Mouse (Mus musculus) G1E-ER4 (cell line): Measurements from ENCODE around the gene Crispld2. TPM values are rescaled to one million over a fixed set of nuclear protein-coding genes. Genes with fewer than 3 reads are reported as not detected.

Experiments
- GATA1 ChIP-seq: IDR thresholded peaks from one replicate; pipeline ENCODE4 v1.8.0; 2012; ENCODE audit warnings: low read length, inconsistent platforms
- polyA plus RNA-seq: library from polyadenylated mRNA; stranded (reverse); fragments of >175 nt; gene quantifications from 2 replicates; pipeline ENCODE4 v1.2.3, GENCODE M21; 2012

The Crispld2 gene
- polyA plus RNA-seq, 1 experiment: 0.01 TPM

DNA sequence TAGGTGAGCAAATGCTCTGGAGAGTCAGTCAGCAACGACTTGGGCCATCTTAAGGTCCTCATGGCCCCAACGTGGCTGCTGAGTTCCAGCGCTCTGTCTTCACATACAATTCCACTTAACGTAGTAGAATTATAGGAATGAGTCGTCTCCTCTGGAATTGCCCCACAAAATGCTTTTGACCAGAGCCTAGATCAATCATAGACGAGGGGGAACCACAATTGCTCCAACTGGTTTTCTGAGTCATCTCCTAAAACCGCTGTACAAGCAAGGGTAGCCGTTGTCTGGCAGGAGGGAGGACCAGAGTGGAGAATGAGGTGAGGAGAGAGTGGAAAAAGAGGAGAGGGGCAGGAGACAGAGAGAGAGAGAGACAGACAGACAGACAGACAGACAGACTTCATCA lies 23.7 kb downstream of the Crispld2 start:
- no peak for TF ChIP-seq GATA1

DNA sequence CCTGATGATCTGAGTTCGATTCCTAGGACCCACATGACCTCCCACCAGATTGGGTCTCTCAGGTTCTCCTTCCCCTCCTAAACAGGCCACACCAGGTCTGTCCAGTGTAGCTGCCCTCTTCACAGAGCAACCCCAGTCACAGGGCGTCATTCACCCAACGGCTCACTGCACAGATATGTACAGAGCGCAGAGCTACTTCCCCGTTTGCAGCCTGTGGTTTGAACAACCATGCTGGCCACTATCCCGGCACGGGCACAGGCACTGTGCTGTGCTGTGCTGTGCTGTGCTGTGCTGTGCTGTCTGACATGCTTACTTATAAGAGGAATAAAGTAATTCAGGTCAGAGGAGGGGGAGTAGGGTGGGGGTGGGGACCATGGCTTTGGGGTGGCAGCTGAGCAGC lies 24.2 kb downstream of the Crispld2 start:
- no peak for TF ChIP-seq GATA1

DNA sequence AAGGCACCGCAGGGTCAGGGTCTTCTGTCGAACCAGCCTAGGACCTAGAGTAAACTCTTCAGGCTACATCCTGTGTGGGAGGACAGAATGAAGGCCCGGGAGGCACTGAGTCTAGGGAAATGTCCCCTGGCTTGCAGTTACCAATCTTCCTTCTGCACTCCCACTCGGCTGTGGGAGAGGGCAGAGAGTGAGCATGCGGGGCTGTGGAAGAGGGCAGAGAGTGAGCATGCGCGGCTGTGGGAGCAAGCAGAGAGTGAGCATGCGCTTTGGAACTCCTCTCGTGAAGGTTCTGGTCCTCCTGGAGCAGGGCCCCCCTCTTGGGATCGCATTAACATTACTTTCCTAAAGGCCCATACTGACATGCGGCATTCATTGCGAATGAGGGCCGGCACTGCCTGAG lies 25.1 kb downstream of the Crispld2 start:
- TF ChIP-seq GATA1: no peak

DNA sequence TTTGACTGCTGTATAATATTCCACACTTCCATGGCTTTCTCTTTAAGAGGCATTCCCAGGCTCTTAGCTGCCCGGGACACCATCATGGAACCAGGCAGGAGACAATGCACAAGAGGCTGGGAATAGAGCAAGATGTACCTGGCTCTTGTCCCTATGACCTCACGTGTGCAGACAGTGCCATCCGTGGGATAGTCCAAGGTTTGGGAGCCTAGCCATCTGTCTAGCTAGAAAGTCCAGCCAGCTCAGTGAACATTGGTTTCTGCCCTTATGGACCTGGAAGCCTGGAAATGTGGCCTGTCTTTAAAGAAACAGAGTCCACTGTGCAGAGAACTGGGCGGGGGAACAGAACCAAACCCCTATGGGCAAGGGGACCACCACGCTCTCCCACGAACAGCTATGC lies 25.5 kb downstream of the Crispld2 start:
- TF ChIP-seq GATA1: no peak

DNA sequence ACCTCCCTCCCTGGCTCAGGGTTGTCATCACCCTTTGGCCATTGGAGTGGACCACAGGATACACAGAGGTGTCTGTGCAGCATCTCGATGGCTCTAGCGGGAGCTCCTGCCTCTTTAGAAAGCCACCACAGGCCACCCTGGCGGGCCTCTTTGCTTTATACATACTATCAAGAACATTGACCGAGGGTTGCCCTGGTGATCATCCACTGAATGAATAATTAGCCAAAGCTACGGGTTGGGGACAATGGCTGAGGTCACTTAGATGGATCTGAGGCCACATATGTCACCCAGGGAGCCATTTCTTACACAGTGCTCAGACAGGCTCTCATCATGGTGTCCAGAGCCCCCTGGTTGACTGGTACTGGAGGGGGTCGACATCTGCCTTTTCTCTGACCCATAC lies 26.1 kb downstream of the Crispld2 start:
- TF ChIP-seq GATA1: no peak

DNA sequence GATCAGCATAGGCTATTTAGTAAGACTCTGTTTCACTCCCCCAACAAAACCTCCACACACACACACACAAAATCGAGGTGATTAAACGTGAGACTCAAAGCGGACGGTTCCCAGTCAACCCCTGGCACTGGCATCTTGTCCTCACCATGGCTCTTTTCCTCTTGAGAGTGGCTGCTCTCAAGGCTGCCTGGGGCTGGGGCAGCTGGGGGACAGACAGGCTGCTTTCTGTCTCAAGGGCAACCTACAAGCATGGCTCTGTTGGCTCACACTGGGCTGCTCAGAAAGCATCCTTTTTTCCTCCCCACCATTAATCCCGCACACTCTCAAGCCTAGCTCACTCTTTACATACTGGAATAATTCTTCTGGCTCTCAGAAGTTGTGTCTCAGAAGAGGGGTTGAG lies 27.1 kb downstream of the Crispld2 start:
- TF ChIP-seq GATA1: no peak

DNA sequence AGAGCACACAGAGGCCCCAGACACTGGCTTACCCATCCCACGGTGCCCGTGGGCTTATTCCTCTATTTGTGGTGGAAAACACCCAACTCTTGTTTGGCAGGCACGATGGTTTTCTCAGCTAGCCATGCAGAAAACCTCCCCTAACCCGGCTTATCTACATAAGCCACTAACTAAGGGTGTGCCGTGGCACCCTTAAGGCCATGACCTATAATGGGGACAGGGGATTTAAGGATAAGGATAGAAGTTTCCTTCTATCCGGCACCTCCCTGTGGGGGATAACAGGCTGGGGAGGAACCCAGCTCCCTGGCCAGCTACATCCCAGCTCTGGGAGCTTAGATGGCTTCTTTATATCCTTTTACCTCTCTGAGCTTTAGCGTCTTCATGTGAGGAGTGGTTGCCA lies 28.1 kb downstream of the Crispld2 start:
- TF ChIP-seq GATA1: no peak

DNA sequence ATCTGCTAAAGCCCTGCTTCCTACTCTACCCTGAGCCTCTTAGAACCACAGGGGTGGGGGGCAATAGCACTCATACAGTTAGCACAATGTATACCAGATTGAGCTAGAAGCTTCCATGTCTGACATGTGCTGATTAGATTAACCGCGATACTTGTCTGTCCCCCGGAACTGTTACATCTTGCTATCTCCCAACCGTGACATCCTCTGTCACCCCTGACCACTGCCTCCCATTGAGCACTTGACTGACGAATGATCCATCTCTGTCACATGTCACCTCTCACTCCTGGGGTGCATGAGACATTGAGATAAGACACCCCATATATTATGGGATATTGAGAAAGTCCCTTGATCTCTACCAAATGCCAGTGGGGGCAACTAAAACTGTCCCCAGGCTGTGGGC lies 34.0 kb downstream of the Crispld2 start:
- TF ChIP-seq GATA1: peak; percentile 96

DNA sequence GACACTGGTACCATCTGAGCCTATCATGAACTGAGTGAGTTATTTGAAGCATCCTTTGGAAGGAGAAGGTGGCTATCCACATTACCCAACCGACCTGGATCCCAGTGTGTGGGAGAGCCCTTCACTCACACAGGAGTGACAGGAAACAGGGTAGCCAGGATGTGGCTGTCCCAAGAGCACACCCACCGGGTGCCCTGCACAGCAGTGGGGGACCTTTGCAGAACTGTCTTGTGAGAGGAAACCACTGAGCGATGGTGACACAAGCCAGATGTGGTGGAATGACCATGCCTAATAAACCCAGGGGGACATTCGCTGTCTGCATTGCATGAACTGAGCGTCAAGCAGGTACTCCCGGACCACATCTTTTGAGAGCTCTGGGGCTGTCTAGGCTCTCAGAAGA lies 34.8 kb downstream of the Crispld2 start:
- TF ChIP-seq GATA1: no peak

DNA sequence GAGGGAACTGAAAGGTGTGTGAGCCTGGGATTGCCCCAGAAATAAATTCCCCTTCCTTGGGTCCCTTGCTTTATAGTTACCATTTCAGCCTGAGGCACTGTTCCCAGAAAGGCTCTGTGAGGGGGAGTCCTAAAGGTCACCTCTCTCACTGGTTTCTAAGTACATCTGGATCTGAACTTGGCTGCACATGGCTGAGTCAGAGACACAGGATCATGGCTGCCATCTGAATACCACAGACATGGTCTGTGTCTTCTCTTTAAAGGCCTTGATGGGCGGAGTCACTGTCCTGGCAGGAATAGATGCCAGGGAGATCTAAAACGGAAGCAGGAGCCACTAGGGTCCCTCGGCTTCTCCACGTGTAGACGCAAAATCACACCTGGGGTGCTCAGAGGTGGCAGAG lies 38.2 kb downstream of the Crispld2 start:
- no peak for TF ChIP-seq GATA1

DNA sequence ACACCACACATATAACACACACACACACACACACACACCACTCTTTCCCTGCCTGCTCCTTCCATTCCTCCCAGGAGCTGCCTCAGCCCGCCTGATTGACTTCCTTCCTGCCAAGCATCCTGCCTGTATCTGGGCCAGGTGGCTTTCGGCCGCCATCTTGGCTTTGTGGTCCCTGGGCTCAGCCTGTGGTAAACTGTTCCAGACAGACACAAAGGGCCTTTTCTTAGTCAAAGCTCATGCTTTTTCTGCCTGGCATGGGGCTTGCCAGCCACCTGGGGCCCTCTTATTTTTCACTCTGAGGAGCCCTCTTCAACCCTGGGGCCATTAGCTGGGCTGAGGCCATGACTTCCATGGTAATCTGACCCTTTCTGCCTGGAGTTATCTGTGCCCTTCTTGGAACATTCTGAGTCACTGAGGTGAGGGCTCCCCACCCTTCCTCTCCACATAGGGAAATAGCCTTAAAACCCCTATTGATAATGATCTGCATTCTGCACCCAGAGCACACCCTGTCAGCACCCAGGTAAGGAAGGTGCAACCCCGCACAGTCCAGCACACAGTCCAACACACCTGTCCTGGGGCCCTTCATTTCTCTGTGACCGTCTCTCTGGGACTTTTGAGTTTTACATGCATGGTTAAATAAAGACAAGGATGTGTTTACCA lies 40.4 kb downstream of the Crispld2 start:
- TF ChIP-seq GATA1: no peak

DNA sequence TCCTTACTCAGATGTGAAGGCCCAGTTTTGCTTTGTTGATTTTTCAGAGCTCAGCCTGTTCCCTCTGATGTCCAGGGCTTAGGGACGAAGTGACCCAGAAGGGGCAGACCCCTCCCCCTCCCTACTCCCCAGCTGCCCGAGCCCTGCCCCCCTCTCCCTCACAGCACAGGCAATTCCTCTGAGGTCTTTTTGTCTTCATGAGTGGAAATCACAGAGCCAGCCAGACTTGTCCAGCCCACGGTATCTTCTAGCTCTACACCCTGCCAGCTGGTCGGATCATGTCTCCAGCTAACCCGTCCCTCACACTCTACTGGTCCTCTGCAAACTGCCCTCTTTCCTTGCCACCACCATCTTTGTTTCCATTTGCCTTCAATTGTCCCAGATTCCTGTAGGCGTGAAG lies 42.2 kb downstream of the Crispld2 start:
- no peak for TF ChIP-seq GATA1

DNA sequence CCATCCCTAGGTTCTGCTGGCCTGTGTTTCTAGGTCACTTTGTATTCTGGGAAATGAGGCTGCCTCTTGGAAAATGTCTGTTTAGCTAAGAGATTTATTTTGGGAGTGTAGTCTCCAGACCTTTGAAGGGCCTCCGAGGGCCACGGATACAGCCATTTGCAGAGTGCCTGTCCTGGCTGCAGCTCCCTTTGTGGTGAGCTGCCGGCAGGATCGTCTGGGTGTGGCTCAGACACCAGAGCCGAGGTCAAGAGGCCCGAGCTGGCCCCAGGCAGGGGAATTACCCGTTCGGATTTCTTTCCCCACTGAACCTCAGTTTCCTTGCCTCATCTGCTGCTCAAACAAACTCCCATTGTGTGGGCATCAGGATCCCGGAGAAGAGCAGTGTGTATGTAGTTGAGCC lies 43.9 kb downstream of the Crispld2 start:
- no peak for TF ChIP-seq GATA1

DNA sequence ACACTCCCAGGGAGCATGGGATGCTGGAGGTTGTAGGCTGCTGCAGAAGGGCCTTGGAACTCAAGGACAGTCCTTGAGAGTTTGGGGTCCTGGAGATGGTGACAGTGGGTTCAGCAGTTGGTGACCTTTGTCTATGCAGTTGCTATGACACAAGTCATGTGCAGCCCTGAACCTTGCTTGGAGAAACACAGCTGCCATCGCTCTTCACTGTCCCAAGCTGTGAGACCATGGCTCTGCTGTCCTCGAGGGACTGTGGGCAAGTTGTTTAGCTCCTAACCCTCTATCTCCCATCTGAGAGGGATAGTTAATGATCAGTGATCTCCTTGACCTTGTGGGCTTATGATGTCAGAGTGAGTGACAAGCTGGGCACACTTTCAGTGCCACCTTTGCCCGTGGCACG lies 44.3 kb downstream of the Crispld2 start:
- TF ChIP-seq GATA1: no peak

DNA sequence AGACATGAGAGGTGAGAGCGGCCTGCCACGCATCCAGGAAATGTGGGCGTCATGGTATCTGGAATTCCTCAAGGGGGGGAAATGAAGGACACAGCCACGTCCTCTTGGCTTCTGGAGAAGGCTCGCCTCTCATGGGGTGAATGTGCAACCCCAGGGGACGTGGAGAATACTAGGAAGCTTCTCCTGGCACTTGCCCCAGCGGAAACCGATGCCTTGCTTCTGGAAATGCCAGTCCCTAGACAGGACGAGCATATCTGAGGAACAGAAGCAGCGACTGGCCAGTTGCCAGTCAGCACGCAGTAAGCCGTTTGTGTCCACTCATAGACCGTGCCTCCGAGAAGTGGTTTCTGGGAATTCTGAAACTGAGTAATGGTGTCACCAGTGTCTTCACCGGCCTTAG lies 45.0 kb downstream of the Crispld2 start:
- TF ChIP-seq GATA1: no peak

DNA sequence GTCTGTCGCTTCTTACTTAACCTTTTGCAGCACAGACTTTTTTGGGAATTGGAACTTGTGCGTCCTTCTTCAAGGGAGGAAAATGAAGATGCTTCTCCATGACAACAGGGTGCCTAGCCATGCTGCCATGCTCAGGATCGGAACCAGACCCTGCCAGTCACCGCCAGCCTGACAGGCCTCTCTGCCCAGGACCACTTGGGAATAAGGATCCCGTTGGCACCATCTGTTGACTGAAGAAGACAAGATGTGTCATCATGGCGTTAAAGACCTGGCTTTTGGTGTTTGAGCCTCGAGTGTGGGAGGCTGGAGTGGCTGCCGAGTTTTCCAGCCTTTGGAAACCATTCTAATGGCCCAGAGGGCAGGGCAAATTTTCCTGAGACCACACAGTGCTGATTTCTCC lies 45.4 kb downstream of the Crispld2 start:
- TF ChIP-seq GATA1: no peak

DNA sequence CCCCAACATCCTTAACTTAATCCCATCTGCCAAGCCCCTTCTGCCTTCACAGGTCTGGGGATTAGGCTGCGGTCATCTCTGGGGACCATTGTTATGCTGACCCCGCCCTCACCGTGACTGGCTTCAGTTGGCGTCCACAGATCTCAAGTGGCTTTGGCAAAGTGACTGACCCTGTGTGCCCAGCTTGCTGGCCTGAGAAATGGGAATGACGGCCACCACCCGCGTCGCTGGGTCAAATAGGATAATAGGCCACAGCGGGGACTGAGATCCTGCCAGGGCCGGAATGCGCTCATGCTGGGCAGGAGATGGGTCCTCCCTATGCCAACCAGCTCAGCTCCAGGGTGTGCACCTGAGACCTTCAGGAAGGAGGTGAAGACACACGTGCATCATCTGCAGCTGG lies 46.5 kb downstream of the Crispld2 start:
- TF ChIP-seq GATA1: no peak

DNA sequence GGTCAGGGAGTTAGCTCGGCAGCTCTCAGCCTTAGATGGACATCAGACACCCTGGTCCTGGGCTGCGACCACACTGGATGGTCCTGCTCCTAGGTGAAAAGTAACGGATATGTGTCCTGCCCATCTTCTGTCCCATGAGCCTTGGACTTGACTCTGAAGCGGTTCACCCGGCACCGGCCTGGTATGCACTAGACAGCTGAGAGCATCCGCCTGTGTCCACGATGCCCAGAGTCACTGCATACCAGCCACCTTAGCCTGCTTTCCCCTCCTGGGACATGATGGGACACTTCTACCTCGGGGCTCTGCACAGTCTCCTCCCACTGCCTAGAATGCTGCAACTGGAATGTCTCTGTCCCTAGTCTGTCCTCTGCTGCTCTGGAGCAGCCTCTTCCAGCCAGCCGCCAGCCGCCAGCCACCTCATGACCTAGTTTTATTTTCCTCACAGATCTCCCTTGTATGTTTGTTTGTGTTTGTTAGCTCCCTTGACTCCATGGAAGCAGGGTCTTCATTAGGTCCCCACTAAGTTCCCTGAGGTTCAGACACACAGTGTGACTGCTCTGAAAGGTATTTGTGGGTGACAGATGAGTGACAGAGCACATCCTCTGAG lies 47.2 kb downstream of the Crispld2 start:
- TF ChIP-seq GATA1: no peak
